Mouse (Mus musculus): ENCODE data around the gene Napepld.

- TF ChIP-seq POLR2A (IDR thresholded peaks at IDR 0.05; ENCODE audit: extremely low read depth, insufficient read depth, low read length) (no peak), CTCF (IDR thresholded peaks at IDR 0.05; ENCODE audit: extremely low read depth, insufficient read depth, low read length) (no peak)
Observed at GRCm38 (mm10) chr5:21625916-21626315, 75.3 kb downstream of the Napepld start.
